Mouse (Mus musculus) bone marrow macrophage, adult 2 months (primary cell): Measurements from ENCODE around the gene Snrnp35. TPM values are rescaled to one million over a fixed set of nuclear protein-coding genes. Genes with fewer than 3 reads are reported as not detected.

Experiments used
- H3K27ac ChIP-seq: 2 replicates; pipeline ENCODE4 v1.5.1; 2012; ENCODE audit warnings: low read depth, low read length; ENCODE audit not compliant: insufficient read depth
- H3K4me1 ChIP-seq: 2 replicates; pipeline ENCODE4 v1.6.1; 2012; ENCODE audit warnings: low read length; ENCODE audit not compliant: control insufficient read depth, insufficient read depth
- H3K4me3 ChIP-seq: 2 replicates; pipeline ENCODE4 v1.5.1; 2012; ENCODE audit warnings: mild to moderate bottlenecking, low read length, moderate library complexity; ENCODE audit not compliant: insufficient read depth
- CTCF ChIP-seq: IDR thresholded peaks from 2 replicates; pipeline ENCODE4 v1.5.1; 2012; ENCODE audit warnings: low read depth, mild to moderate bottlenecking, low read length, moderate library complexity
- POLR2A ChIP-seq: IDR thresholded peaks from 2 replicates; pipeline ENCODE4 v1.6.1; 2012; ENCODE audit warnings: mild to moderate bottlenecking, low read depth, low read length, borderline replicate concordance
- polyA plus RNA-seq: library from polyadenylated mRNA; stranded (reverse); fragments of >200 nt; gene quantifications from 2 replicates; pipeline ENCODE4 v1.2.4, GENCODE M21; 2012; ENCODE audit not compliant: missing spikeins, insufficient read depth, insufficient read length

Gene Snrnp35
- polyA plus RNA-seq, 1 experiment = 21.6 TPM

- H3K27ac ChIP-seq = no peak overlapping the region
- peaks cover 6% of the 10 kb centered on the region for H3K4me1 ChIP-seq
- no peak overlapping the region for H3K4me3 ChIP-seq
- no peak for TF ChIP-seq CTCF
- TF ChIP-seq POLR2A = no peak
Measured at GRCm38 (mm10) chr5:124523032-124523431, 40.1 kb downstream of the Snrnp35 start.

DNA sequence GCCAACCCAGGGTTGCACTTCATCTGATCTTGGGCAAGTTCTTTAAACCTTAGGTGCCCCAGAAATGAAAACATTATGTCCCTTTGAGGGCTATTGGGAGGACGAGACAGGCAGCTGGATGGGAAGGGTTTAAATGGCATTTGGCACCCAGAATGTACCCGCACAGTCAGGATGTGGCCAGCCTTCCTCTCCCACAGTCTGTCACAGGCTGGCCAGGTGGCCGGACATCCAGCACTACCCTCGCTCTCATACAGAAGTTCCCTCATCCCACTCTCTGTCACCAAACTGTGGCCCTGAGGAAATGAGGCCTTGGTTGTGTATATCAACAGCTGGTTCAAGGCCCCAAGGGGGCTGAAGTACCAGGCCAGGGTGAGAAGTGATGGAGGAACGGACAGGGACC is 42.0 kb downstream of the Snrnp35 start:
- no peak for TF ChIP-seq CTCF
- no peak for TF ChIP-seq POLR2A
- H3K4me1 ChIP-seq = peaks cover 12% of the 10 kb centered on the region
- no peak overlapping the region for H3K4me3 ChIP-seq
- H3K27ac ChIP-seq = no peak overlapping the region

DNA sequence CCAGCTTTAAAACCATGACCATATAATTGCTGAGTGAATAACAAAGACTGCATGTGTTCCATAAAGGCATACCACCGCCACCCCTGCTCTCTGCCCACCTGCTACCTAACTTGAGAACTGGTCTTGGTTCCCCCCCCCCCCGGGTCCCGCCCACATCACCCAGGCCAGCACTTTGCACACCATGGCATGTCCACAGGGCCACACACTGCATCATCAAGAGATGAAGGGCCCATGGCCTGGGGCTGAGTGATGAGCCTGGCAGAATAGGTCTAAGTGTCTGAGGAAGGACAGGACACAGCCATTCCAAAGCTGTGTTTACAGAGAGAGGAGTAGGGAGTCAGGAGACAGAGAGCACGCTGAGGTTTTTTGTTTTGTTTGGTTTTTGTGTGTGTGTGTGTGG is 45.4 kb downstream of the Snrnp35 start:
- Histone ChIP-seq H3K4me3 (no peak overlapping the region), H3K4me1 (peaks cover 16% of the 10 kb centered on the region), H3K27ac (no peak overlapping the region)
- TF ChIP-seq POLR2A (no peak), CTCF (no peak)

- Histone ChIP-seq H3K27ac (no peak overlapping the region), H3K4me3 (no peak overlapping the region), H3K4me1 (peaks cover 16% of the 10 kb centered on the region)
- TF ChIP-seq CTCF = no peak
- TF ChIP-seq POLR2A = no peak
Measured at GRCm38 (mm10) chr5:124528791-124529190, 45.9 kb downstream of the Snrnp35 start.

DNA sequence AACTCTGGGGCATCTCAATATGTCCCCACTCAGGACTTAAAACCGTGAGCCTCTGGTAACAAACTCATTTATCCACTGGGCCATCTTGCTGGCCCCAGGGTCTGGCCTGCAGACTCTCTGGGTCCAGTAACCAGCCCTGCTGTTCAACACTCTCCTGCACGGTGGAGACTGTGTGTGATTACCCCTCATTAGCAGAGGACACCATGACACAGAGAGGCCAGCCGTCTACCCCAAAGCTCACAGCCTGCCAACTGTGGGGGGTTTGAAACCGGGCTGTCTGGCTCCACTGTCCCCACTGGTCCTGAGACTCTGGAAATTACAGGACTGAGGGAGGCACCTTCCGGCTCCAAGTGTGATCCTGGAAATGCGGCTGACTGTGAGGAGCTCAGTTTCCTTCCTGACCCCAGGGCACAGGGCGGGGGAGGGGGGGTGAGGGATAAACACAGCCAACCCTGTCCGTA is 46.3 kb downstream of the Snrnp35 start:
- Histone ChIP-seq H3K4me3 (no peak overlapping the region), H3K4me1 (peaks cover 16% of the 10 kb centered on the region), H3K27ac (no peak overlapping the region)
- TF ChIP-seq POLR2A (no peak), CTCF (no peak)

DNA sequence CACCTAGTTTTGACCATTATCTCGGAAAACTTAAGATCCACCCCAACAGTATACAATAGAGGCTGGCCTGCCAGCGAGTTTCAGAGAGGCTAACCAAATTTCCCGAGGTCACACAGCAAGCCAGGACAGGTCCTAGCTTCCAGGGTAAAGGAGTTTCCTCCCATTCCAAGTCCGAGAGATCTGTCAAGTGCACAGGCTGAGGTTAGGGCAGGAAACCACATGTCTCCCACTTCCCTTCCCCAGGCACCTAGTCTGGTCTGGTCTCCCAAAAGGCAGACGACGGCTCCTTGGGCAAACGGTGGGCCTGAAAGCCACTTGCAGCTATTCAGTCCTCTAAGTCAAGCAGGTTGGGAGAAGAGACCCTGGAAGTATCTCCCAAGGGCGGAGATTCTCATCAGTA is 46.8 kb downstream of the Snrnp35 start:
- TF ChIP-seq CTCF = no peak
- no peak for TF ChIP-seq POLR2A
- Histone ChIP-seq H3K27ac (no peak overlapping the region), H3K4me3 (no peak overlapping the region; the same call in 1 of the 2 replicates), H3K4me1 (peaks cover 16% of the 10 kb centered on the region)

GRCm38 (mm10) chr5:124530655-124531582 is 48.0 kb downstream of the Snrnp35 start, which contains the start of gene Rilpl1:
Gene Rilpl1 (minus strand): TSS chr5:124531391.
- H3K4me1 ChIP-seq = peaks cover 16% of the 10 kb centered on the region
- no peak for TF ChIP-seq CTCF
- peak within 1 kb of the TSS; percentile 66 for H3K4me3 ChIP-seq
- no peak within 1 kb of the TSS for H3K27ac ChIP-seq

DNA sequence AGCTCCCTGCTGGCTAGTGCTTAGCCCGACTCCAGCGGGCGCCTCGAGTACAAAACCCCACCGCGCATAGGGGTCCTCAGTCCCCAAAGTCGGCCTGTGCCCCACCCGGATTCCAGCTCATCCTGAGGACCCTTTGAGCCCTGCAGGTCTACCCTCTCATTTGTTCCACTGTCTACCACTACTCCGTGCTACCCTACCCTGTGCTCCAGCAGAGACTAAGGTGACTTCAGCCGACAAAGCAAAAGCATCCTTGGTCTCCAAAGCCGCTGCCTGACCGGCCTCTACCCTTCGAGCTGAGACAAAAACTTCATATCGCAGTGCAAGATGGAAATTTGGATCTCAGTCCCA is 48.6 kb downstream of the Snrnp35 start:
- no peak for TF ChIP-seq CTCF
- TF ChIP-seq POLR2A = no peak
- Histone ChIP-seq H3K27ac (no peak overlapping the region), H3K4me3 (peak overlapping the region; percentile 66), H3K4me1 (peaks cover 12% of the 10 kb centered on the region)

DNA sequence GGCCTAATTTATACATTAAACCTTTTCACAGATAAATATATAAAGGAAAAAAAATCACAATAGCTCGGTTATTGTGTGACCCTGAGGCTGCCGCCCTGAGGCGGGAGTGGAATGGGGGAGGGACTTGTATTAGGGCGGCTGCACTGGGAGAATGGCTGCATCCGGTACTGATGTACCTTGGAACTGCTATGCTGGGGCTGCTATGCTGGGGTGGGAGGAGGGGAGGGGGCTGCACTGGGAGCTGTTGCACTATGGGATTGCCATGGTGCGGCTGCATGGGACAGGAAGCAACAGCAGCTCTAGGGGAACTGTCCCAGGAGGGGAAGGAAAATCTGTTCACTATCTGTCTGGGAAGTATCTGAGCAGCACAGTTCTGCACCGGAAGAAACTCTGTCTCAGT is 49.5 kb downstream of the Snrnp35 start:
- peaks cover 17% of the 10 kb centered on the region for H3K4me1 ChIP-seq
- TF ChIP-seq POLR2A (no peak), CTCF (no peak)
- H3K4me3 ChIP-seq = no peak overlapping the region
- no peak overlapping the region for H3K27ac ChIP-seq

GRCm38 (mm10) chr5:124535016-124535415 is 52.1 kb downstream of the Snrnp35 start:
- H3K4me3 ChIP-seq = no peak overlapping the region
- no peak overlapping the region for H3K27ac ChIP-seq
- peaks cover 12% of the 10 kb centered on the region for H3K4me1 ChIP-seq
- TF ChIP-seq CTCF (no peak), POLR2A (no peak)

DNA sequence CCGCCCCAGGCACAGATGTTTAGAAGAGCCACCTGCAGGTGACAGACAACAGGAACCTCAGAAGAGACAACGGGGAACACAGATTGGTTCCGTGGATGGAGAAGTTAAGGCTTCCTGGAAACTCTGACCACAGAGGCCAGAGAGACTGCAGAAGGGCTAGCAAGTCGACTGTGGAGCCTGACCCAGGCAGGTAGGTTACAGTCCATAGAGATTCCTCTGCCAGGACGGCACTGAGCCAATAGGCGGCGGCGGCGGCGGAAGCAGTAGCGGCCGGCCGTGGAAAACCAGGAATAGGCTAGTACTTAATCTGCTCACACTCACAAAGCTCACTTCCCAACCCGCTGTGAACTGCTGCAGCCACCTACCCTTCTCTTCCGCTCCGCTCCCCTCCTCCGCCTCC is 53.8 kb downstream of the Snrnp35 start:
- TF ChIP-seq CTCF (no peak), POLR2A (no peak)
- Histone ChIP-seq H3K27ac (no peak overlapping the region), H3K4me3 (no peak overlapping the region), H3K4me1 (peaks cover 7% of the 10 kb centered on the region; the same call in 1 of the 2 replicates)
